Mouse (Mus musculus): ENCODE data around the gene Dtl. TPM values are rescaled to one million over a fixed set of nuclear protein-coding genes. Genes with fewer than 3 reads are reported as not detected.

The Dtl gene
- total and polyA plus RNA-seq, 2 experiments = 0.07 to 0.28 TPM

- H3K4me1 ChIP-seq (ENCODE audit: control insufficient read depth, insufficient read depth, low read length) = no peaks in the 10 kb centered on the region
- no peak overlapping the region for H3K9ac ChIP-seq (ENCODE audit: low read depth, low read length)
- no peak for DNase-seq (ENCODE audit: extremely low read depth, low read depth, low spot score)
- H3K27me3 ChIP-seq (ENCODE audit: control insufficient read depth, insufficient read depth, low read length) = no peaks in the 10 kb centered on the region
- TF ChIP-seq CTCF (IDR thresholded peaks at IDR 0.05; ENCODE audit: low read depth, low read length) (no peak), POLR2A (IDR thresholded peaks at IDR 0.05; ENCODE audit: extremely low read depth, insufficient read depth, low read length) (no peak)
- H3K4me3 ChIP-seq (ENCODE audit: insufficient read depth, low read depth, low read length) = no peak overlapping the region
- H3K27ac ChIP-seq (replicated peaks; ENCODE audit: insufficient read depth, low read depth, low read length) = no peak overlapping the region
- H3K36me3 ChIP-seq (ENCODE audit: control insufficient read depth, insufficient read depth, low read length) = no peaks in the 10 kb centered on the region
- no peaks in the 10 kb centered on the region for H3K79me2 ChIP-seq (ENCODE audit: control insufficient read depth, insufficient read depth, low read length)
- whole genome bisulfite sequencing = 86% methylated on average over 4 of the region's 4 CpGs
Observed at GRCm38 (mm10) chr1:191541619-191542018, 33.7 kb downstream of the Dtl start.

- TF ChIP-seq POLR2A (IDR thresholded peaks at IDR 0.05; ENCODE audit: extremely low read depth, insufficient read depth, low read length) = no peak
- no peak for TF ChIP-seq CTCF (IDR thresholded peaks at IDR 0.05; ENCODE audit: low read depth, low read length)
- Histone ChIP-seq H3K4me3 (ENCODE audit: insufficient read depth, low read depth, low read length) (no peak overlapping the region), H3K36me3 (ENCODE audit: control insufficient read depth, insufficient read depth, low read length) (no peaks in the 10 kb centered on the region), H3K4me1 (ENCODE audit: control insufficient read depth, insufficient read depth, low read length) (no peaks in the 10 kb centered on the region), H3K79me2 (ENCODE audit: control insufficient read depth, insufficient read depth, low read length) (no peaks in the 10 kb centered on the region), H3K9ac (ENCODE audit: low read depth, low read length) (no peak overlapping the region), H3K27me3 (ENCODE audit: control insufficient read depth, insufficient read depth, low read length) (no peaks in the 10 kb centered on the region), H3K27ac (replicated peaks; ENCODE audit: insufficient read depth, low read depth, low read length) (no peak overlapping the region)
- no peak for DNase-seq (ENCODE audit: extremely low read depth, low read depth, low spot score)
- WGBS = 96% methylated on average over 9 of the region's 9 CpGs
Observed at GRCm38 (mm10) chr1:191541014-191541413, 34.3 kb downstream of the Dtl start.

GRCm38 (mm10) chr1:191540300-191540699 lies 35.0 kb downstream of the Dtl start:
- Histone ChIP-seq H3K79me2 (ENCODE audit: control insufficient read depth, insufficient read depth, low read length) (no peaks in the 10 kb centered on the region), H3K36me3 (ENCODE audit: control insufficient read depth, insufficient read depth, low read length) (no peaks in the 10 kb centered on the region), H3K4me3 (ENCODE audit: insufficient read depth, low read depth, low read length) (no peak overlapping the region), H3K4me1 (ENCODE audit: control insufficient read depth, insufficient read depth, low read length) (no peaks in the 10 kb centered on the region), H3K27ac (replicated peaks; ENCODE audit: insufficient read depth, low read depth, low read length) (no peak overlapping the region), H3K27me3 (ENCODE audit: control insufficient read depth, insufficient read depth, low read length) (no peaks in the 10 kb centered on the region), H3K9ac (ENCODE audit: low read depth, low read length) (no peak overlapping the region)
- TF ChIP-seq POLR2A (IDR thresholded peaks at IDR 0.05; ENCODE audit: extremely low read depth, insufficient read depth, low read length) (no peak), CTCF (IDR thresholded peaks at IDR 0.05; ENCODE audit: low read depth, low read length) (no peak)
- DNase-seq (ENCODE audit: extremely low read depth, low read depth, low spot score) = no peak
- WGBS = 87% methylated on average over 2 of the region's 2 CpGs

GRCm38 (mm10) chr1:191534896-191535295 lies 40.4 kb downstream of the Dtl start:
- Histone ChIP-seq H3K4me3 (ENCODE audit: insufficient read depth, low read depth, low read length) (no peak overlapping the region), H3K9ac (ENCODE audit: low read depth, low read length) (no peak overlapping the region), H3K27ac (replicated peaks; ENCODE audit: insufficient read depth, low read depth, low read length) (no peak overlapping the region), H3K4me1 (ENCODE audit: control insufficient read depth, insufficient read depth, low read length) (no peaks in the 10 kb centered on the region), H3K36me3 (ENCODE audit: control insufficient read depth, insufficient read depth, low read length) (no peaks in the 10 kb centered on the region), H3K27me3 (ENCODE audit: control insufficient read depth, insufficient read depth, low read length) (no peaks in the 10 kb centered on the region), H3K79me2 (ENCODE audit: control insufficient read depth, insufficient read depth, low read length) (no peaks in the 10 kb centered on the region)
- TF ChIP-seq POLR2A (IDR thresholded peaks at IDR 0.05; ENCODE audit: extremely low read depth, insufficient read depth, low read length) (no peak), CTCF (IDR thresholded peaks at IDR 0.05; ENCODE audit: low read depth, low read length) (no peak)
- no peak for DNase-seq (ENCODE audit: extremely low read depth, low read depth, low spot score)
- 79% methylated on average over 2 of the region's 2 CpGs for WGBS

- no peak for DNase-seq (ENCODE audit: extremely low read depth, low read depth, low spot score)
- no peaks in the 10 kb centered on the region for H3K79me2 ChIP-seq (ENCODE audit: control insufficient read depth, insufficient read depth, low read length)
- no peak overlapping the region for H3K27ac ChIP-seq (replicated peaks; ENCODE audit: insufficient read depth, low read depth, low read length)
- no peaks in the 10 kb centered on the region for H3K36me3 ChIP-seq (ENCODE audit: control insufficient read depth, insufficient read depth, low read length)
- H3K4me3 ChIP-seq (ENCODE audit: insufficient read depth, low read depth, low read length) = no peak overlapping the region
- H3K27me3 ChIP-seq (ENCODE audit: control insufficient read depth, insufficient read depth, low read length) = no peaks in the 10 kb centered on the region
- no peak for TF ChIP-seq POLR2A (IDR thresholded peaks at IDR 0.05; ENCODE audit: extremely low read depth, insufficient read depth, low read length)
- no peak for TF ChIP-seq CTCF (IDR thresholded peaks at IDR 0.05; ENCODE audit: low read depth, low read length)
- H3K4me1 ChIP-seq (ENCODE audit: control insufficient read depth, insufficient read depth, low read length) = no peaks in the 10 kb centered on the region
- H3K9ac ChIP-seq (ENCODE audit: low read depth, low read length) = no peak overlapping the region
- 60% methylated on average over 1 of the region's 1 CpGs for WGBS
Observed at GRCm38 (mm10) chr1:191531023-191531422, 44.3 kb downstream of the Dtl start.

- Histone ChIP-seq H3K27ac (replicated peaks; ENCODE audit: insufficient read depth, low read depth, low read length) (no peak overlapping the region), H3K9ac (ENCODE audit: low read depth, low read length) (no peak overlapping the region), H3K36me3 (ENCODE audit: control insufficient read depth, insufficient read depth, low read length) (no peaks in the 10 kb centered on the region), H3K4me3 (ENCODE audit: insufficient read depth, low read depth, low read length) (no peak overlapping the region), H3K79me2 (ENCODE audit: control insufficient read depth, insufficient read depth, low read length) (no peaks in the 10 kb centered on the region), H3K4me1 (ENCODE audit: control insufficient read depth, insufficient read depth, low read length) (no peaks in the 10 kb centered on the region), H3K27me3 (ENCODE audit: control insufficient read depth, insufficient read depth, low read length) (no peaks in the 10 kb centered on the region)
- no peak for DNase-seq (ENCODE audit: extremely low read depth, low read depth, low spot score)
- TF ChIP-seq POLR2A (IDR thresholded peaks at IDR 0.05; ENCODE audit: extremely low read depth, insufficient read depth, low read length) = no peak
- TF ChIP-seq CTCF (IDR thresholded peaks at IDR 0.05; ENCODE audit: low read depth, low read length) = no peak
- WGBS = 92% methylated on average over 2 of the region's 2 CpGs
Observed at GRCm38 (mm10) chr1:191529406-191529805, 45.9 kb downstream of the Dtl start.

Measured in liver, adult 2 months (tissue).